Mouse (Mus musculus) neural tube, embryonic 12.5 days (tissue): Measurements from ENCODE around the gene Sgta. TPM values are rescaled to one million over a fixed set of nuclear protein-coding genes. Genes with fewer than 3 reads are reported as not detected.

Experiments
- ATAC-seq: fragments of 200-750 bp; cut with Nextera tagmentation; 2 replicates; pipeline ENCODE4 v1.8.0; 2017; ENCODE audit warnings: low read depth, mild to moderate bottlenecking, moderate TSS enrichment, moderate library complexity; ENCODE audit not compliant: low FRiP score
- H3K27ac ChIP-seq: fragments of 300-500 bp; sonication (generic); 2 replicates; pipeline ENCODE4 v1.5.1; 2016
- H3K27me3 ChIP-seq: fragments of 300-500 bp; sonication (generic); replicated peaks from 2 replicates; pipeline ENCODE4 v1.6.1; 2016; ENCODE audit warnings: mild to moderate bottlenecking
- H3K36me3 ChIP-seq: fragments of 300-500 bp; sonication (generic); 2 replicates; pipeline ENCODE4 v1.6.1; 2016; ENCODE audit warnings: mild to moderate bottlenecking
- H3K4me1 ChIP-seq: fragments of 300-500 bp; sonication (generic); 2 replicates; pipeline ENCODE4 v1.6.1; 2016
- H3K4me2 ChIP-seq: fragments of 300-500 bp; sonication (generic); replicated peaks from 2 replicates; pipeline ENCODE4 v1.6.1; 2016; ENCODE audit warnings: mild to moderate bottlenecking
- H3K4me3 ChIP-seq: fragments of 300-500 bp; sonication (generic); 2 replicates; pipeline ENCODE4 v1.5.1; 2016
- H3K9ac ChIP-seq: fragments of 300-500 bp; sonication (generic); 2 replicates; pipeline ENCODE4 v1.6.1; 2016; ENCODE audit warnings: mild to moderate bottlenecking
- H3K9me3 ChIP-seq: fragments of 300-500 bp; sonication (generic); 2 replicates; pipeline ENCODE4 v1.6.1; 2016; ENCODE audit warnings: mild to moderate bottlenecking
- WGBS: fragments of 180-500 bp; shearing (Covaris S2); methylation state at CpG from one replicate; pipeline ENCODE4 v1.1.7; 2016; 5-methylcytosine and 5-hydroxymethylcytosine counted together
- polyA plus RNA-seq: library from polyadenylated mRNA; unstranded; fragments of >200 nt; fragmentation: Nextera tagmentation; extraction: Ambion mirVana; gene quantifications from 2 replicates; pipeline ENCODE4 v1.2.1, GENCODE M21; 2016

The Sgta gene
- polyA plus RNA-seq, 1 experiment from 2014 or later = 272 TPM

DNA sequence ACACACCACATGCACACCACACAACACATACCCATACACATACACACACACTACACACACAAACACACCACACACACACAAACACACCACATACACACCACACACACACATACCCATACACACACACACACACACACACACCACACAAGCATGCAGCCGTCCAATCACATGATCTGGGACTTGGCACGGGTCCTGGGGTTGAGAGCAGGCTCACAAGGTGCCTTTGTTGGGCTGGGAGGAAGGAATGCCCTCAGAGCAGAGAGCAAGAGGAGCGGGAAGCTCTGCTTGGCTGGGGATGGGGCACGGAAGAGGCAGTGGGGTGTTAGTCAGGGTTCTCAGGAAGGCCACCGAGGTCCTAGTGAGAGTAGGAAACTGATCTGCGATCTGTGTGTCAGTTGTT lies 49.1 kb downstream of the Sgta start:
- no peak overlapping the region for H3K9ac ChIP-seq
- no peak overlapping the region for H3K4me3 ChIP-seq
- 78% methylated on average over 6 of the region's 6 CpGs for WGBS
- H3K9me3 ChIP-seq = no peaks in the 10 kb centered on the region
- ATAC-seq = no peak
- no peak overlapping the region for H3K27ac ChIP-seq
- H3K27me3 ChIP-seq = no peaks in the 10 kb centered on the region
- H3K4me2 ChIP-seq = no peak overlapping the region
- H3K36me3 ChIP-seq = no peaks in the 10 kb centered on the region
- H3K4me1 ChIP-seq = 0 out of 2 replicates have a peak, but pooled peaks cover 5% of the 10 kb centered on the region

DNA sequence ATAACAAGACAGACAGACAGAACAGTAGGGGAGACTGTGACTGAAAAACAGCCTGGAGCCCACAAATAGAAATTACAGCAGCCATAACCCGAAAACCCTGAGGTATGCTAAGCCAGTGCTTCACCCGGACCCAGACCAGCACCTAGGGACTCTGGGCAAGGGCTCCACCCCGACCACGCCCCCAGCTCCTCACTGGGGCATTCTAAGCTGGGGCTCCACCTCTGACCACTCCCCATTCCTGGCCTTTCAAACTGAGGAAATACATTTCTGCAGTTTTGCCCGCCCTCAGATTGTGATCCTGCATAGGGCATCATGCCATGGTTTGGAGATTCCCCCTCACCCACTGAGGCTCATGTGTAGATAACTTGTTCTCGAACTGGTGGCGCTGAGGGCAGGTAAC lies 52.7 kb downstream of the Sgta start:
- Histone ChIP-seq H3K27me3 (no peaks in the 10 kb centered on the region), H3K36me3 (no peaks in the 10 kb centered on the region), H3K27ac (no peak overlapping the region), H3K4me1 (no peaks in the 10 kb centered on the region), H3K9ac (no peak overlapping the region), H3K9me3 (no peaks in the 10 kb centered on the region), H3K4me2 (no peak overlapping the region), H3K4me3 (no peak overlapping the region)
- no peak for ATAC-seq
- WGBS = 33% methylated on average over 7 of the region's 7 CpGs

DNA sequence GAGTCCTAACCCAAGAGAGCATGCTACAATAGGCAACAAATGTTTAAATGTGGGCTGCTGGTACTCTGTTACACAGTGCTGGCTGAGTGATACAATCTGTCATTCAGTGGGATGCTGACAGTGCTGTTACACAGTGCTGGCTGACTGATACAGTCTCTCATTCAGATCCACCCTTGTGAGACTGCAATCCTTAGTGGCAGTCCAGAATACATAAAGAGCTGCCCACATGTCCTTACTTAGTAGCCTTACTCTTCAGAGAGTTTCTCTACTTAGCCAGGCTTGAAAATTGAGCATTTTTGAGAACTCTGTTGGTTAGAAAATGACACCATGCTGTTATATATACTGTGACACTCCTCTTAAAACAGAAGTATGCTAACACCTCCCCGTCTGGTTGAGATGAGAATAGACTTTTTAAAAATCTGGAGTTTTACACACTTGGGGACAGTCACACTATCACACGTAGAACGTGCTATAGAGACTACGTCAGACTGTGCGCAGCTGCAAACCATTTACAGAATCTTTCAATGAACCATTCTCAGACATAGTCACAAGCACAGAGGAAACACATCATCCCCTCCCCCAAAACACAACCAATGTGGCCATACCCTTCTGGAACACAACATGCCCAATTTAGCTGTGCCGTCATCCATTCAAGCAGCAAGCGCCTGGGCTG lies 53.8 kb downstream of the Sgta start:
- H3K9me3 ChIP-seq = no peaks in the 10 kb centered on the region
- H3K4me1 ChIP-seq = peaks cover 3% of the 10 kb centered on the region
- no peaks in the 10 kb centered on the region for H3K27me3 ChIP-seq
- H3K4me3 ChIP-seq = no peak overlapping the region
- H3K36me3 ChIP-seq = no peaks in the 10 kb centered on the region
- H3K9ac ChIP-seq = no peak overlapping the region
- no peak for ATAC-seq
- no peak overlapping the region for H3K4me2 ChIP-seq
- no peak overlapping the region for H3K27ac ChIP-seq
- 92% methylated on average over 7 of the region's 7 CpGs for WGBS

DNA sequence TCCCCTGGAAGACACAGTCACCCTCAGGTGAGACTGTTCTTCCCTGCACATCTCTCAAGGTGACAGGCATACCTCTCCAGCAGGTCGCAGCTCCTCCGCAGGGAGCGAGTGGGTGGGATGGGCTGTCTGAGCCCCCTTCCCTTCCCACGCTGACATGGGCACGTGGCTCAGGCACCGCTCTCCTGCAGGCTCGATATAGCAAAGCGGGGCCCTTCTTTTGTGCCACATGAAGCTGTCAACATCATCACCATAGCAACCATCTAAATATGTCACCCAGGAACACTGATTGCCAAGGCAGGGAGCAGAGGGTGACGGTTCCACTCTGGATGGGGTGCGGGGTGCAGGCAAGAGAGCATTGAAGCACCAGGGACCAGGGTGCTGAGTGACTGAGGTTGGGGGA lies 58.8 kb downstream of the Sgta start:
- Histone ChIP-seq H3K4me1 (peaks cover 14% of the 10 kb centered on the region), H3K9me3 (no peaks in the 10 kb centered on the region), H3K36me3 (no peaks in the 10 kb centered on the region), H3K27me3 (no peaks in the 10 kb centered on the region; the same call in 1 of the 2 replicates), H3K27ac (no peak overlapping the region), H3K4me3 (no peak overlapping the region), H3K9ac (no peak overlapping the region; the same call in 1 of the 2 replicates), H3K4me2 (0 out of 2 replicates have a peak overlapping the region, but pooled peaks have one; percentile 7)
- 48% methylated on average over 10 of the region's 10 CpGs for WGBS
- ATAC-seq = no peak

DNA sequence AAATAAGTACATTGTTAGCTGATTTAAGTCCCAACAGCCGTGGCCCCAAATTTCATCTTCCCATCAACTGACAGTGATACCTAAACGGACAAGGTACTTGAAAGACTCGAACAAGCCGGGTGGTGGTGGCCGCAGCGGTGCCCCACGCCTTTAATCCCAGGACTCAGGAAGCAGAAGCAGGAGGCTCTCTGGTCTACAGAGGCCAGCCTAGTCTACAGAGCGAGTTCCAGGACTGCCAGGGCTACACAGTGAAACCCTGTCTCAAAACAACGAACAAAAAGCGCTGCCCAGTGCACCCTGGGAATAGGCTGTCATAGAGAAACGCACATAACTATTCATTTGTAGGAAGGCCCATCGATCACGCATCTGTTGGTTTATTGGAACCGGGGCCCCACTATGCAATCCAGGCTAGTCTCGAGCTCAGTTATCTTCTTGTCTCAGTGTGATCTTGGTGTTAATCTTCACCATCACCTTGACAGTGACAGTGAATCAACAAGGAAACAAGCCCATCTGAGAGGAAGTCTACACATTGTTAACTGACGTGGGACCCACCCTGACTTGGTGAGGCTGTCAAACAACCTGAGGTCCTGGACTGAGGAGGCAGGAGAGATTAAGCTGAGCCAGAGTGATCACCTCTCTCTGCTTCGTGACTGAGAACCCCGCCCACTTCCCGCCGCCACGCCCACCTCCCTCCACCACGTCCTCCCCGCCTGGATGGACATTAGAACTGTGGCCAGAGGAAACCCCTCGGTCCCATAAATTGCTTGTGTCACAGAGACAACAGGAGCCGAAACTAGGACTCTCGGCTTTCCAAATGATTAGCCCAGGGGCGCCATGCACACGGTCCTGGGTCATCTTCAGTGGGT lies 59.6 kb downstream of the Sgta start:
- Histone ChIP-seq H3K9ac (no peak overlapping the region), H3K9me3 (no peaks in the 10 kb centered on the region), H3K4me3 (no peak overlapping the region), H3K4me2 (0 out of 2 replicates have a peak overlapping the region, but pooled peaks have one; percentile 7), H3K27me3 (no peaks in the 10 kb centered on the region; the same call in 1 of the 2 replicates), H3K36me3 (no peaks in the 10 kb centered on the region), H3K4me1 (peaks cover 14% of the 10 kb centered on the region), H3K27ac (no peak overlapping the region)
- WGBS = 42% methylated on average over 28 of the region's 28 CpGs
- no peak for ATAC-seq

DNA sequence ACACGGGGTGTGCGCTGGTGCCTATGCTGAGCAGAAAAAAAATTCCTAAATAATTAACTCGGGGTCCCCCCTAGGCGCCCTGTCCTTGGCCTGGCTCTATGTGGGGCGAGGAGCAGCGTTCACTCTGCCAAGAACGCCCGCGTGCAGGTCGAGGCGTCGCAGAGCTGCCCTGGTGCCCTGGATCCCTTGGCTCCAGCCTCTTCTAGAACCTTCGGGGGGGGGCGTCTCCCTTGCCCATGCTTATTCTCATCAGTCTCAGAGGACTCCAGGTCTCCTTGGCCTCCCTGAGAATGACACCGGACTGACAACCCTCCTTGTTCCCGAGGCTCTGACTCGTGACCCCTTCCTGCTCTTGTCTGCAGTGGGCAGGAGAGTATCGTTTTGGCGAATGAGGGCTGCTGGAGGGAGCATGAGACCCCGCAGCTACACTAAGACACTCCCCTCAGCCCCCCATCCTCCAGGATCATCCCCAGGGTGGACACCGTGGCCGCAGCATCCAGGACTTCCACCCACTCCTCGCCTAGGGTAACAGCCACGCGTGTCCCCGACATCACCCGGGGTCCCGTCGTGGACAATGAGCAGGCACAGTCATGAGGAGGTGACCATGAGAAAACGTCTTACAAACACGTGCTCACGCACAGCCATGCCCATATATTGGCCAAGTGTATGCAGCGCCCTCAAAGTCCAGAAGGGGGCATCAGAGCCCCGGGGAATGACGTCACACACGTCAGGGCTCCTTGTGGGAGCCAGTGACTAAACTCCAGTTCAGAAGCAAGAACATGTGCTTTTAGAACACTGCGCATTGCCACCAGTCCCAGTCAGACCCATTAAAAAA lies 60.4 kb downstream of the Sgta start:
- Histone ChIP-seq H3K4me3 (no peak overlapping the region), H3K27ac (no peak overlapping the region), H3K4me2 (peak overlapping the region; percentile 42), H3K9me3 (no peaks in the 10 kb centered on the region), H3K4me1 (peaks cover 14% of the 10 kb centered on the region), H3K9ac (no peak overlapping the region), H3K36me3 (no peaks in the 10 kb centered on the region), H3K27me3 (peaks cover 2% of the 10 kb centered on the region; the same call in 1 of the 2 replicates)
- WGBS = 35% methylated on average over 37 of the region's 37 CpGs
- peak; percentile 72 for ATAC-seq

DNA sequence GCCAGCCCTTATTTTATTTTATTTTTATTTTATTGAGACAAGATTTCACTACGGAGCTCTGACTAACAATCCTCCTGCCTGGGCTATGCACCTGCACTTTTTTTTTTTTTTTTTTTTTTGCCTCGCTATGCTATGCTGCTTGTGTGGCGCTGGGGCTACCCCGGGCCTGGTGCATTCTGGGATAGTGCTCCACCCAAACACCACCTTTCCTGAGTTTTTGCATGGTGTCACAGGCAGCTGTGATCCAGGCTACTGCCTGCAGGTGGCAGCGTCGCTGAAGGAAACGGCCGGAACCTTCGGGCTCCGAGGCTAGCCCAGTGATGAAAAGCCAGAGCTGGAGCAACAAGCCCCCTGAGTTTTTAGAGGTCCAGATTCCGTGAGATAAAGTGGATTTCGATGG lies 61.2 kb downstream of the Sgta start:
- peaks cover 14% of the 10 kb centered on the region for H3K4me1 ChIP-seq
- H3K27ac ChIP-seq = no peak overlapping the region
- peaks cover 4% of the 10 kb centered on the region; the same call in 1 of the 2 replicates for H3K27me3 ChIP-seq
- no peaks in the 10 kb centered on the region for H3K9me3 ChIP-seq
- no peak overlapping the region for H3K4me3 ChIP-seq
- no peak; the same call in 1 of the 2 replicates for ATAC-seq
- WGBS = 16% methylated on average over 12 of the region's 12 CpGs
- no peaks in the 10 kb centered on the region for H3K36me3 ChIP-seq
- H3K4me2 ChIP-seq = no peak overlapping the region
- no peak overlapping the region for H3K9ac ChIP-seq

DNA sequence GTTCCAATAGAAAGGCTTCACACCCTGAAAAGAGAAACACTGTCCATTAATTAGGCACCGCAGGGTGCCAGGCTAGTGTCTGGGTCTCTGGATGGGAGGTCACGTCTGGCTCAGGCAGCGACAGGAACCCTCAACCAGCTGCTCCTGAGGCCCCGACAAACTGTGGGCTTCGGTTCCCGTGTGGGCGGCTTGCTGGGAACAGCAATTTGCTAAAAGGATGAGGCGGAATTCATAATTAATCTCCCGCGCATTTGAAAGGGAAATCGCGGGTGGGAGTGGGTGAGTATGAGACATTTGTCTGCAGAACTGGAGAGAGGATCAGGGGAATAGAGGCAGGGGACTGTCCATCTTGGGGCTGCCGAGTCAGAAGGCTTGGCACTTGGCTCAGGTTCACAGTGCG lies 62.0 kb downstream of the Sgta start:
- no peak overlapping the region for H3K4me3 ChIP-seq
- no peaks in the 10 kb centered on the region for H3K36me3 ChIP-seq
- no peak overlapping the region for H3K9ac ChIP-seq
- no peak for ATAC-seq
- H3K27ac ChIP-seq = no peak overlapping the region
- peaks cover 6% of the 10 kb centered on the region for H3K27me3 ChIP-seq
- H3K4me2 ChIP-seq = no peak overlapping the region
- WGBS = 37% methylated on average over 14 of the region's 14 CpGs
- no peaks in the 10 kb centered on the region for H3K9me3 ChIP-seq
- H3K4me1 ChIP-seq = peaks cover 14% of the 10 kb centered on the region

DNA sequence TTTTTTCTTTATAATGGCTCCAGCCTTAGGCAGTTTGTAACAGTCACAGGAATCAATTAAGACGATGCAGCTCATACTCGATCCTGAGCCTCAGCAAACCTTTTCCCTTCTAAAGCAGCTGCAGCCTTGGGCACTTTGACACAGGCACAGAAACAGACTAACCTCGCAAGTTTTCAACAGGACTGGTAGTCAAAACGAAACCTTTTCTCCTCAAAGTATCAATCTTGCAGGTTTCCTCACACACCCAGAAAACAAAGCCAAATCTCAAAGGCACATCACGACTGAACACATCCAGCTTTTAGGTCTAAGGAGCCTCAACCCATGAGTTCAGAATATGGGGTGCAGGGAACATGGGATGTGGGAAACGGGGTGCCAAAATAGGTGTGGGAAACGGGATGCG lies 62.6 kb downstream of the Sgta start:
- Histone ChIP-seq H3K4me1 (peaks cover 14% of the 10 kb centered on the region), H3K4me3 (no peak overlapping the region), H3K27me3 (peaks cover 6% of the 10 kb centered on the region), H3K9ac (no peak overlapping the region), H3K36me3 (no peaks in the 10 kb centered on the region), H3K4me2 (no peak overlapping the region), H3K9me3 (no peaks in the 10 kb centered on the region), H3K27ac (no peak overlapping the region)
- WGBS = 90% methylated on average over 8 of the region's 8 CpGs
- no peak for ATAC-seq

DNA sequence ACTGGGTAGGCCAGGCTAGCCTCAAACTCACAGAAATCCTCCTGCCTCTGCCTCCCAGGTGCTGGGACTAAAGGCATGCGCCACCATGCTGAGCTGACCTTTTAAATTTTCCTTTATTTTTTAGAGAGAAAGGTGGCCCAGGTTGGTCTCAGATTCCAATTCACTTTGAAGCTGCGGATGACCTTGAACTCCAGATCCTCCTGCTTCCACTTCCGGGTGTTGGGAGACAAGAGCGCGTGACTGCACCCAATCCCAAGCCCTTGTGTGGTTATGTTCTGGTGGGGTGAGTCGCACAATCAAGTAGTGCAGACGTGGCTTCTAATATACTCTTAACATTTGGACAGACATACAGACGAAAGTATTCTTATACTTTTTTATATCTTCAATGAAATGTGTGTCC lies 63.5 kb downstream of the Sgta start:
- no peak for ATAC-seq
- no peak overlapping the region for H3K4me3 ChIP-seq
- H3K9me3 ChIP-seq = no peaks in the 10 kb centered on the region
- peaks cover 6% of the 10 kb centered on the region for H3K27me3 ChIP-seq
- H3K27ac ChIP-seq = no peak overlapping the region
- no peak overlapping the region for H3K4me2 ChIP-seq
- WGBS = 92% methylated on average over 8 of the region's 8 CpGs
- H3K36me3 ChIP-seq = no peaks in the 10 kb centered on the region
- no peak overlapping the region for H3K9ac ChIP-seq
- peaks cover 14% of the 10 kb centered on the region for H3K4me1 ChIP-seq

DNA sequence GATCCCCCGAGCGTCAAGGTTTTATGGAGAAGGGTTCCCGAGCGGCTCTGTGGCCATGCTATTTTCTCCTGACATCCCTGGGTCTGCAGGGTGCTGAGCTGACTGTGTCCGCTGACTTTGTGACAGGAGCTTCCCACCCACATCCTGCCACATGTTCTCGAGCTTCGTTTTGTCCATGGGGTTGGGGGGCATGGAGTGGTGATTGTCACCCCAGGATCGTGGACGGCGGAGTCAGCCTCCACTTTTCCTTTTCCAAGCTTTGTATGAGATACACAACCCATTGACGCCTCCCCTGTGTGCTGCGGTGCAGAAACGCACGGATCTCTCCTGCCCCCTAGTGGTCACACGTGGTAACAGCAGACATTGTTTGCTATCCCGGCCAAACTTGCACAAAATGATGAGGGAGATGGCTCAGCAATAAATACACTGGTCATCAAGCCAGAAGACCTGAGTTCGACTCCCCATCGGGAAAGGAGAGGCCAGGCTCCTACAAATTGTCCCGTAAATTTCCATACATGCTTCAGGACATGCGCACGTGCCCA lies 64.8 kb downstream of the Sgta start:
- Histone ChIP-seq H3K9me3 (no peaks in the 10 kb centered on the region), H3K4me3 (0 out of 2 replicates have a peak overlapping the region, but pooled peaks have one; percentile 9), H3K36me3 (no peaks in the 10 kb centered on the region), H3K27me3 (peaks cover 6% of the 10 kb centered on the region; the same call in 1 of the 2 replicates), H3K9ac (no peak overlapping the region), H3K4me2 (peak overlapping the region; percentile 27; the same call in 1 of the 2 replicates), H3K4me1 (peaks cover 4% of the 10 kb centered on the region; the same call in 1 of the 2 replicates), H3K27ac (no peak overlapping the region)
- ATAC-seq = no peak
- 12% methylated on average over 21 of the region's 21 CpGs for WGBS
